Mouse (Mus musculus) stomach, postnatal 0 days (tissue): ENCODE results near the gene Igfbp1.

Experiments used
- CTCF ChIP-seq: IDR thresholded peaks from 2 replicates; pipeline ENCODE4 v1.5.1; 2016; ENCODE audit warnings: antibody characterized with exemption, low read depth, mild to moderate bottlenecking, moderate library complexity
- EP300 ChIP-seq: optimal IDR thresholded peaks from 2 replicates; pipeline ENCODE3; 2016; ENCODE audit warnings: antibody characterized with exemption

DNA sequence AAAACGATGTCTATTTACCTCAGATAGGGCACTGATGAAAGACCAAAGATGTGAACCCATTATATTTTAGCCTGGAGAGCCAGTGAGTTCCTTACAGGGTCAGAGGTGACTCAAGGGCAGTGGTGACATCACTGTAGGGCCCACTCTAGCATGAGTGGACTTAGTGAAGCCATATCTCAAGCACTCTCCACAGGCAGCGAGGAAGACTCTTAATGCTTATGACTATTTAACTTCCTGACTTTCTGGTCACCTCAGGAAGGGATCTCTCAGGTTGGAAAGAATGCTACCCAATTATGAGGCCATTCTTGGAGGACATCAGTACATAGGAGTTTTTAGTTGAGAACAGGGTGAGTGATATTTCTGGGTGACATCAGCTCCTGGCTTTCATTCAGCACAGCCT is 35.8 kb downstream of the Igfbp1 start:
- no peak for TF ChIP-seq CTCF
- no peak for TF ChIP-seq EP300
